Mouse (Mus musculus): Measurements from ENCODE around the gene Lman1l. TPM values are rescaled to one million over a fixed set of nuclear protein-coding genes. Genes with fewer than 3 reads are reported as not detected.

Lman1l gene
- total RNA-seq, 1 experiment from 2014 or later: 0.93 TPM

GRCm38 (mm10) chr9:57647286-57648108 is 26.9 kb upstream of the Lman1l start:
- ATAC-seq (ENCODE audit: extremely low read depth, insufficient number of reproducible peaks, low FRiP score, poor library complexity, severe bottlenecking): no peak

- ATAC-seq (ENCODE audit: extremely low read depth, insufficient number of reproducible peaks, low FRiP score, poor library complexity, severe bottlenecking): peak; percentile 40
These were observed 26.1 kb upstream of the Lman1l start for GRCm38 (mm10) chr9:57646551-57647103.

DNA sequence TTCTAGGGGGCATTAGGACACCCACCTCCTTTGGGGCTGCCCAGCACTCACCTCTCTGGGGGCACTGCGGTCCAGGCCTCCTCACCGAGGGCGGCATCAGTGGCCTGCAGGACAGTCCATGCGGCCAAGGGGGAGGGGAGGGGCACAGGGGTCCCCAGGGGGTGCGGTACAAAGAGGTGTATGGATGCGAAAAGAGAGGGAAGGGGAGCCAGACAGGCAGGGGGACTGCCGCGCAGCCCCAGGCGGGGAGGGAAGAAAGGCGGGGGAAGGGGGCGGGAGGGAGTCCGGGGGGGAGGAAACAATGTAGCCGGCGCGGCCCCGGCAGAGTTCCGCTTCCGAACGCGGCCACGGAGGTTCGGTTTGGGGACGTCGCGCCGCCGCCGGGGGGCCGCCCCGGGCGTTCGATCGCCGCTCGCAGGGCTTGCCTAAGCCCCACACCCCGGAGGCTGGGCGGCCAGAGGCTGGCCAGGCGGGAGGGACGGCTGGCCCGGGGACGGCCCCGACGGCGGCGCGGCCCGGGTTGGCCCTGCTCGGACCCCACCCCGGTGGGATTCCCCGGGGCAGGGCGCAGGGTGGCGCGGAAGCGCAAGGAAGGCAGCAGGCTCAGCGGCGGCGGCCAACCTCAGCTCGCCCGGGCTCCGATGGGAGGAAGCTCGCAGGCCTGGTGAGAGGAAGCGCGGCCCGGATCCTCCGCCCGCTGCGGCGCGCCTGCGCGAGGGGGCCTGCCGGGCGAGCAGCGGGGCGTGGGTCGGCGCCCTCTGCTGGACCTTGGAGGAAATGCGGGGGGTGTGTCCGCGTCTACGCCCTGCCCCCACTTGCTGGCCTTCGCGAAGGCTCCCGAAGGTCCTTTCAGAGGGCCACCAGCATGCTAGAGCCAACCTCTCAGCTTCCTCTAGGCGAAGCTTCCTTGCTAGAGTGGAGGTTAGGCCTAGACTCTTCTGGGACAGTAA is 24.6 kb upstream of the Lman1l start:
- ATAC-seq (ENCODE audit: extremely low read depth, insufficient number of reproducible peaks, low FRiP score, poor library complexity, severe bottlenecking): peak; percentile 67

DNA sequence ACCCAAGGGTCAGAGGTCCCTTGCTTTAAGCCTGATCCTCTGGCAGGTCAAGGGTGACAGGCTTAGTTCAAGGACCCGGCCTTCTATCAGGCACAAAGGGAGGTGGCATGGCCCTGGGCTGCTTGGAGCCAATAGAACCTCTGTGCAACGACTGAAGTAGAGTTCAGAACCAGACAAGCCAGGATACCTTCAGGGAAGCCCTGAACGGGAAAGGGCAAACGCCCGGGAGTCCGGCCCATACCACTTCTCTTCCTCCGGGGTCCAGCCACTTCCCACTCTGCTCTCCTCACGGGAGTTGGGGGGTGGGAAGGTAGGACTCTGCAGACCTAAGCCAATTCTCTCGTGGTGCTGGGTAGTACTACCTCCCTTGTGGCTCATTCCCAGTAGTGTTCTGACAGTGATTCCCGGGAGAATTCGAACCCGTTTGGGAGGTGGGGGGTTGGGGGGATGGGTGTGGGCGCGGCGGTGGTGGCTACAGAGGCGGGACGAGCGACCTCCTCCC is 23.9 kb upstream of the Lman1l start:
- no peak for ATAC-seq (ENCODE audit: extremely low read depth, insufficient number of reproducible peaks, low FRiP score, poor library complexity, severe bottlenecking)

GRCm38 (mm10) chr9:57643856-57644180 is 23.2 kb upstream of the Lman1l start:
- ATAC-seq (ENCODE audit: extremely low read depth, insufficient number of reproducible peaks, low FRiP score, poor library complexity, severe bottlenecking): no peak

DNA sequence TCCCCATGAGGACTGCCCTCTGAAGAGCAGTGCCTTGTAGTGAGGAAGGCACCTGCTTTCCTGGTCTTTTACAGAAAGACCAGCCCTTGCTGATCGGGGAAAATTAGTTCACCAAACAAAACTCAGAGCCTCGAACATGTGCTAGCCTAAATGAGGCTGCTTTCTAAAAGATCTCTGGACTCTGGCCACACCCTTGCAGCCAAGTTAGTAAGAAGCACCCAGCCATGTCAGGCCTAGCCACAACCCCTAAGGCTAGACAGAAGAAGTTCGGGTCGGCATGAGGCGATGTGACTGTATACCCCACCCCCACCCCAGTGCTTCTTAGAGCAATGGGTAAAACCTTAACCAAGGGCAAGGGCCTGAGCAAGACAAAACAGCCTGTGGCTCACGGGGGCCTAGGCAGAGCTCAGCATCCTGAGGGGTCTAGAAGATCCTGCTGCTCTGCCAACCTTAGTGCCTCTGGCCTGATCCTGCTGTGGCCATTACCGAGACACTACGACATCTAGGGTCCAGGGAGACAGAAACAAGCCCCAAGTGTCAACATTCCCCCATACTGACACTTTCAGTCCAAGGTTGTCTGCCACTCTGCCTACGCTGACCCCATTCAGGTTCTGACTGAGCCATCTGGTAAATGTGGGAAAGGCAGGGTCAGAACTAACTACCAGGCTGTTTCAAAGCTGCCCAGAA is 22.7 kb upstream of the Lman1l start:
- no peak for ATAC-seq (ENCODE audit: extremely low read depth, insufficient number of reproducible peaks, low FRiP score, poor library complexity, severe bottlenecking)

DNA sequence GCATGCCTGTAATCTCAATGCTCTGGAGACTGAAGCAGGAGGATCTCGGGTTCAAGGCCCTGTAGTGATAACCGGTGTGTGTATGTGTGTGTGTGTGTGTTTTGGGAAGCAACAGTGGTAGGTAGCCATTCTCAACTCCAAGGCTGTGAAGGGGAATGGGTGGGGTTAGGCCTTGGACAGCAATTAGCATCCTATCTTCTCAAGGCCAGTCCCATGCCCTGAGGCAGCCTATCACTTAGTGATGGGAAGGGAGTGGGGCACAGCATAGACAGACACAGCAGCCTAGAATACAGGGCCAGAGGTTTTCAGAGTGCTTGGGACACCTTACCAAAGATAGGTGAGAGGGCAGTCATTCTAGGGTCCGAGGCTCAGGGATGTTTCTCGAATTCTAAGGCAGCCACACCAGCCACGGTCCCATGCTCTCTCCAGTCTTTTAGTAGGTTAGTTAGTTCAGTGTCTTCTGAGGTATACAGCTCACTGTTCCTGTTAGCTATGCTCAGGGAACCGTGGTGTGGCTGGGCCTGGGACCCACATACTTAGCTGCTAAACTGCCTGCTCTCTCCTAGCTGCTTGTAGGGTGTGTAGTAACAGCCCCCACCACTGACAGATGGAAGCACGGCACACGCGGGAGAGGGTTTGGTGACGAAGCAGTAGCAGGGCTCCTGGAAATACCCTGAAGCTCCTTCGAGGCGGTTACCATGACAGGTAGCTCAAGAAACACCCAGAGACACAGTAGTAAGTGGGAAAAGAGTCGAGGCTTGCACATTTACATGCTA is 21.4 kb upstream of the Lman1l start:
- no peak for ATAC-seq (ENCODE audit: extremely low read depth, insufficient number of reproducible peaks, low FRiP score, poor library complexity, severe bottlenecking)

DNA sequence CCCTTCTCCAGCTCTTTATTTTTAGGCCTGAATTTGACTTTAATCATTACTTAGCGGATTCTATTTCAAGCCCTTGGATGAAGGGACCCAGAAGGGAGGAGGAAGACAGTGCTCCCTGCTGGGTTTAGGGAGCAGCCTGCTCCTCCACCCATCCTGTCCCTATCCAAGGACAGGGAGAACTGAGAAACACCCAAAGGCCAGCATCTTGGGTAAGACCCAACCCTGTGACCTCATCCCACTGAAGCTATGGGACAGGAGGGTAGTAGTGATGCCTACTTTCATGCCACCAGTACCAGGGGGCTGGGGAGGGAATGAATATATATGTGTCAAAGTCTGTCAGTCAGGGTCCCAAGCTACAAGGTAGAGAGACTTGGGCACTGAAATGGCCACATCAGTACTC is 20.4 kb upstream of the Lman1l start:
- ATAC-seq (ENCODE audit: extremely low read depth, insufficient number of reproducible peaks, low FRiP score, poor library complexity, severe bottlenecking): no peak

DNA sequence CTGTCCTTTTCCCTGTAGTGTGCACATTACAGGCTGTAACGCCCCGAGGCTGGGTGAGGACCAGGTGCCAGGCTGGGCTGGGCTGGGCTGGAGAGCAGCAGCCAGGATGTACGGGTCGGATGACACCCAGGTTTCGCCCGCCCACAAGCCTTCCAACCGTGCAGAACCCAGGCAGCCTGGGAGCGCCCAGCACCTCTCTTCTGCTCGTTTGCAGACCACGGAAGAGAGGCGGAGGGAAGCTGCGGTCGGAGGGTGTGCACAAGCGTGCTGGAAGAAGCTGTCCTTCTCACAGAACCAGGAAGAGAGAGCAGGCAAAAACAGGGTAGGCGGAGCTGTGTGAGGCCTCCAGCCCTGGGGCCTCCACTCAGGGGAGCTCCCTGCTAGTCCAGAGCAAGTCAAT is 19.8 kb upstream of the Lman1l start:
- peak; percentile 74 for ATAC-seq (ENCODE audit: extremely low read depth, insufficient number of reproducible peaks, low FRiP score, poor library complexity, severe bottlenecking)

- no peak for ATAC-seq (ENCODE audit: extremely low read depth, insufficient number of reproducible peaks, low FRiP score, poor library complexity, severe bottlenecking)
These were observed 19.2 kb upstream of the Lman1l start for GRCm38 (mm10) chr9:57639661-57640328.

- ATAC-seq (ENCODE audit: extremely low read depth, insufficient number of reproducible peaks, low FRiP score, poor library complexity, severe bottlenecking): peak; percentile 15; the same call in 1 of the 2 replicates
These were observed 18.3 kb upstream of the Lman1l start for GRCm38 (mm10) chr9:57638651-57639459.

- peak; percentile 58 for ATAC-seq (ENCODE audit: extremely low read depth, insufficient number of reproducible peaks, low FRiP score, poor library complexity, severe bottlenecking)
These were observed 17.3 kb upstream of the Lman1l start for GRCm38 (mm10) chr9:57637741-57638322.

DNA sequence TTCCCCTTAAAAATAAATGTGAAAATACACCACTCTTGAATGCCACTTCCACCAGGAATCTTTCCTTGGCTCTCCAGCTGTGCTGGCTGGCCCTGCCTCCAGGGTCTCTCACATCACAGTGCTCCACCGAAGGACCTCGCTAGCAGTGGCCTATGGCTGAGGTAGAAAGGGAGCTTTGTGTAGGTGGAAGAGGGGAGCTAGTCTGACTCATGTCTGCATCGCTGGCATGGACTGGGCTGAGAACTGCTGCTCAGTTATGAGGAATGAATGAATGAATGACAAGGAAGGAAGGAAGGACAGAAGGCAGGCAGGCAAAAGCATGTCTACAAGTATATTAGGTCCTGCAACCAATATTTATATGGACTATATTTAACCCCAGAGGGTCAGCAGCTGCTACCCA is 16.7 kb upstream of the Lman1l start:
- ATAC-seq (ENCODE audit: extremely low read depth, insufficient number of reproducible peaks, low FRiP score, poor library complexity, severe bottlenecking): no peak

GRCm38 (mm10) chr9:57633481-57634024 is 13.0 kb upstream of the Lman1l start:
- ATAC-seq (ENCODE audit: extremely low read depth, insufficient number of reproducible peaks, low FRiP score, poor library complexity, severe bottlenecking): no peak

DNA sequence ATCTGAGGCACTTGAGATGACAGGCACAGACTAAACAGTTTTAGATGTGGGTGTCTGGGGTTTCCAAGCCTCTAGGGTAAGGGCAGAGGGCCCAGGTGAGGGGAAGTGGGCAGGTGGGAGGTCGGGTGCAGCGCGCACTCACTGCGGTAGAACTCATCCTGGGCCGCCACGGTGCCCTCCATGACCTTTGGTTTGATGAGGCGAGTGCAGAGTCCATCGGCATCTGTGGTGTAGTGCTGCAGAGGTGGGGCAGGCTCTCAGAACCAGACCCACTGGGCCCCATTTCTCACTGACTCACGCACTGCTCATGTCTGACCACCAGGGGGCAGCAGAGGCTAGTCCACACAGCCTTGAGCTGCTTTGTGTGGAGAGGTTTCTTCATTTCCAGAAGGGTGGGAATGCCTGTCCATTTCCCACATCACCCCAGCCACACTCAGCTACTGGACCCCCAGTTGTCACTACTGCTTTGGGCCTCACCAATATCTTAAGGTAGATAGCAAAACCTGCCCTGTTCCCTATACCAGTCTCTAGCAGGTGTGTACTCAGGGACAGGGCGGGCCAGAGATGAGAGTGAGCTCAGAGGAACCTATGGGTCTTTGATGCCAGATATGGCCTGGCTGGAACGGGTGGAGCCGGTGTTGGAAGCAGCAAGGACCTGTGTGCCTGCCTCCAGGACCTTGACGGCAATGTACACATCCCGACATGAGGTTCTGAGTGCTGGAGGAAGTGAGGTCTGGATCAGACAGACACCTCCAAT is 8.7 kb upstream of the Lman1l start:
- ATAC-seq (ENCODE audit: extremely low read depth, insufficient number of reproducible peaks, low FRiP score, poor library complexity, severe bottlenecking): peak; percentile 61

DNA sequence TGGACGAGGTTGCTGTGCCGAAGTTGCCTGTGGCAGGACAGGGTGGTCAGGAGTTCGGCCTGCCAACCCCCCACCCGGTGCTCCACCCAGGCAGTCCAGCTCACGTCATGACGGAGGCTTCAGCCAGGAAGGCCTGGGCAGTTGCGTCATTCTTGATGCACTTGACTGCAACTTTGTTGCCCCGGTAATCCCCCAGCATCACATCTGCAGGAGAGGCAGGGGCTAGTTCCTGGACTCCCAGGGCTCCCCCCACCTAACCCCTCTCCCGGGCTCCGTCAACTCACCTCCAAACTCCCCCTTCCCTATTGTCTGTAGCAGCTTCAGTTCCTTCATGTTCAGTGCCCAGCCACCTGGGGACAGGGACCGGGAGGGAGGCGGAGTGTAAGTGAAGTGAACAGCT is 8.1 kb upstream of the Lman1l start:
- ATAC-seq (ENCODE audit: extremely low read depth, insufficient number of reproducible peaks, low FRiP score, poor library complexity, severe bottlenecking): no peak
